Mouse (Mus musculus) small intestine, adult 2 months (tissue): ENCODE results near the gene Sclt1. TPM values are rescaled to one million over a fixed set of nuclear protein-coding genes. Genes with fewer than 3 reads are reported as not detected.
A peak's percentile ranks its signal among the peaks of the same experiment; 100 is the strongest.

Experiments used
- H3K27ac ChIP-seq: fragments of 200-500 bp; 2 replicates; pipeline ENCODE4 v1.5.1; 2012; ENCODE audit warnings: low read depth, low read length, control low read depth, inconsistent platforms; ENCODE audit not compliant: insufficient read depth
- H3K27me3 ChIP-seq: fragments of 200-500 bp; 2 replicates; pipeline ENCODE4 v1.6.1; 2012; ENCODE audit warnings: mild to moderate bottlenecking, moderate library complexity, low read length, inconsistent platforms; ENCODE audit not compliant: control insufficient read depth, insufficient read depth
- H3K36me3 ChIP-seq: fragments of 200-500 bp; 2 replicates; pipeline ENCODE4 v1.6.1; 2012; ENCODE audit warnings: mild to moderate bottlenecking, low read length, control low read depth, inconsistent platforms; ENCODE audit not compliant: control insufficient read depth, insufficient read depth
- H3K4me1 ChIP-seq: fragments of 200-500 bp; 2 replicates; pipeline ENCODE4 v1.6.1; 2012; ENCODE audit warnings: low read length, inconsistent platforms, mixed read lengths; ENCODE audit not compliant: control insufficient read depth, insufficient read depth, insufficient read length
- H3K4me3 ChIP-seq: fragments of 200-500 bp; 2 replicates; pipeline ENCODE4 v1.5.1; 2012; ENCODE audit warnings: low read depth, mild to moderate bottlenecking, control low read depth, inconsistent platforms, low read length, moderate library complexity
- CTCF ChIP-seq: fragments of 200-500 bp; IDR thresholded peaks from 2 replicates; pipeline ENCODE4 v1.5.1; 2012; ENCODE audit warnings: low read depth, mild to moderate bottlenecking, control low read depth, inconsistent platforms, low read length, moderate library complexity, mixed read lengths; ENCODE audit not compliant: insufficient replicate concordance, insufficient read length; ENCODE audit errors: extremely low read depth
- POLR2A ChIP-seq: fragments of 200-500 bp; IDR thresholded peaks from 2 replicates; pipeline ENCODE4 v1.6.1; 2012; ENCODE audit warnings: low read depth, mild to moderate bottlenecking, control low read depth, inconsistent platforms, low read length, moderate library complexity
- WGBS: fragments of 180-500 bp; shearing (Covaris S2); methylation state at CpG from one replicate; pipeline ENCODE4 v1.1.7; 2018; 5-methylcytosine and 5-hydroxymethylcytosine counted together
- polyA plus RNA-seq: library from polyadenylated mRNA; depleted of rRNA; stranded (reverse); fragments of >200 nt; gene quantifications from 2 replicates; pipeline ENCODE4 v1.2.3, GENCODE M21; 2012

Sclt1 gene
- polyA plus RNA-seq, 1 experiment: 3.0 TPM

DNA sequence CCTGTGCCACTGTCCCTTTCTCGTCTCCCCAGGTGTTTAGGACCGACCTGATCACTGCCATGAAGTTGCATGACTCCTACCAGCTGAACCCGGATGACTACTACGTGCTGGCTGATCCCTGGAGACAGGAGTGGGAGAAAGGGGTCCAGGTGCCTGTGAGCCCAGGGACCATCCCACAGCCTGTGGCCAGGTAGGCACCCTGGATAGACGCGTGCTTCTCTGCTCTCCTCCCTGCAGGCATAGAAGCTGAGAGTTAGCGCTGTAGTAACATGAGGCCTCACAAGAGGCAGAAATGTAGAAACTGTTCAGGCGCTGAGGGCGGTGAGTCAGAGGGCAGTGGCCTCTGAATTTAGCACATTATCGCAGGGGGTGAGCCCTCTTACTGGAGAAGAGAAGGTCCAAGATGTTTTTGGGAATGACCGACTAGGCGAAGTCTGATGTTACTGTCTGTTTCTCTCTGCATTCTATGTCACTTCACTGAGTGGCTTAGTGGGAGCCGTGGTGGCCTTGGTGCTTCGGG is 150.6 kb downstream of the Sclt1 start:
- H3K27ac ChIP-seq: no peak overlapping the region
- 94% methylated on average over 14 of the region's 14 CpGs for WGBS
- H3K4me3 ChIP-seq: no peak overlapping the region
- H3K4me1 ChIP-seq: peaks cover 52% of the 10 kb centered on the region
- H3K27me3 ChIP-seq: no peaks in the 10 kb centered on the region
- peaks cover 28% of the 10 kb centered on the region for H3K36me3 ChIP-seq
- TF ChIP-seq CTCF (no peak), POLR2A (no peak)

DNA sequence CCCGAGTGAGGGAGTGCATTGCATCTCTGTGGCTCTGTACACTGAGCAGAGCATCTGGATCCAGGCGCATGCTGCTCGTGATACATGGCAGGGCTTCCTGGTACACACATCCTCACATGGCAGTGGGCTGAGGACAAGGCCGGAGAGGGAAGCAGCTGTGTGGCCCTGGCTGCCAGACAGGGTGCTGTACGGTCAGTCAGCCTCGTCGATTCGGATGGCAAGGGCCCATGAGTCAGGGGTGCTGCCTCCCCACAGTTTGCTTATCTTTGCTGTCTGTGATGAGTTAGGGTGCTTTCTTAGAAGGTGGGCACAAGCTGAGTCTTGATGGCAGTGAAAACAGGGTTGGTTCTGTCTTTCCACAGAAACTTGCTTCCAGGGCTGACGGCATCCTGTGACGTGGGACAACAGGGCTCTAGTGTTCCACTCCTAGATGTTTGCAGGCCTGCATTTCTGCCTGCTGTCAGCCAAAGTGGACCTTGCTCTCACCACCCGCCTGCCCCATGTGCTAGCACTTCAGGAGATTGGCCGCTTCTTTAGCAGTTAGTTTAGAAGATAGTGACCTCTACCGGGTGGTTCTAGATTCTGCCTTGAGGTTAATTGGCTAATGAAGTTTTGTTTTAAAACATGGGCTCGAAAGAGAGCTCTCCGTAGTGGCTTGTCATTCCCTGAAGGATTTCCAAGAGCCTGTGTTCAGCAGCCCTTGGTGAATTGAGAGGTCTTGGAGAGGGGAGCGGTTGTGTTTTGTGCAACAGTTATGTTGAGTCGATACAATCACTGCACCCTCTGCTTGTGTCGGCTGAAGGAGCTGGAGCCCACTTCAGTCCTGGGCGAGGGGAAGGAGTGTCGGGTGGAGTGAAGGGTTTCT is 151.4 kb downstream of the Sclt1 start:
- peaks cover 54% of the 10 kb centered on the region for H3K4me1 ChIP-seq
- H3K27me3 ChIP-seq: no peaks in the 10 kb centered on the region
- TF ChIP-seq POLR2A: no peak
- peak; percentile 53; the same call in 1 of the 2 replicates for TF ChIP-seq CTCF
- 50% methylated on average over 20 of the region's 20 CpGs for WGBS
- peaks cover 24% of the 10 kb centered on the region for H3K36me3 ChIP-seq
- no peak overlapping the region for H3K4me3 ChIP-seq
- H3K27ac ChIP-seq: peak overlapping the region; percentile 71

DNA sequence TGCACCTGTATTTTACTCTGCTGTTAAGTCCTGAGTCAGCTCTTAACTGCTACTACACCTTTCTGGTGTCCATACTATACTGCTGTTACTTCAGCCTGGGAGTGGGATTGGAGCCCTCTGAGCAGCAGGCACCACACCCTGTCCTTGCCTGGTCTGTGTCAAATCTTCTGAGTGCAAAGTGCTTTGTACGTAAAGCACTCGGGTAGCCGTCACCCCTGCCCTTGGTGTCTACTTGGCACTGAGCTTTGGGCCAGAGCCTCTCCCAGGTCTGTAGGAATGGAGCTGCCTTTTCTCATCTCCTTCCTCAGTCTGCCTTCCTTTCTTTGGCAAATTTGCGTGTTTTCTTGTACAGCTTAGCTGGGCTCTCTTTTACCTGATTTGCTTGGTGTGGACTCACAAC is 152.3 kb downstream of the Sclt1 start:
- Histone ChIP-seq H3K36me3 (peaks cover 21% of the 10 kb centered on the region), H3K27me3 (no peaks in the 10 kb centered on the region), H3K27ac (peak overlapping the region; percentile 71), H3K4me3 (no peak overlapping the region), H3K4me1 (peaks cover 51% of the 10 kb centered on the region)
- TF ChIP-seq CTCF (no peak), POLR2A (no peak)
- WGBS: 50% methylated on average over 4 of the region's 4 CpGs

DNA sequence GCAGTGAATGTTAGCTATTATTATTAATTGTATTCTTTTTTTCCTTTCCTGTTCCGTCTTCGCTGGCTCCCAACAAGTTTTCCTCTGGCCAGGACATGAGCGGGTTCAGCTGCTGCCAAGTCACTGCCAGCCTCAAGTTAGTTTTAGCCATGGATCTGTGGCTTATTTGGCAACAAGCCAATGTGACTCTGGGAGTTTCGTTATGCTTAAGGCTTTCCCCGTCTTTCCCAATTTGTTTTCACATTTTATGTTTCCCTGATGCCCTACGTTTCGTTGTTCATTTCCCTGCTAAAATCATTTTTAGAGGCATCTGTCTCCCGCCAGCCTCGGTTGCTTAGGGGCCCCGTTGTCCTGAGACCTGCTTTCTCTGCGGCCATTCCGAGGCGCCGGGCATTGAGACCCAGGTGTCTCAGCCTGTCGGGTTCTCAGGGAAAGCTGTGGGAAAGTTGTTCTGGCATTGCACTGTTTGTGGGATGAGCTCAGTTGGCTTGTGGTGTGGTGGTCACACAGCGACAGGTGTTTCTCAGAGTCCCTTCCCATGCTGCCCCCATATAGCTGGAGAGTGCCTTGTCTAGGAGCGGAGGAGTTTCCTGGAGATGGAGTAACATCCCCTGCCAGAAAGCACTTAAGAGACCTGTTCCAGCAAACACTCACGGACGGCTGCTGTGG is 152.9 kb downstream of the Sclt1 start:
- TF ChIP-seq POLR2A: no peak
- no peak for TF ChIP-seq CTCF
- Histone ChIP-seq H3K36me3 (peaks cover 21% of the 10 kb centered on the region), H3K4me3 (no peak overlapping the region), H3K27me3 (no peaks in the 10 kb centered on the region), H3K4me1 (peaks cover 49% of the 10 kb centered on the region), H3K27ac (peak overlapping the region; percentile 76)
- WGBS: 66% methylated on average over 19 of the region's 19 CpGs

DNA sequence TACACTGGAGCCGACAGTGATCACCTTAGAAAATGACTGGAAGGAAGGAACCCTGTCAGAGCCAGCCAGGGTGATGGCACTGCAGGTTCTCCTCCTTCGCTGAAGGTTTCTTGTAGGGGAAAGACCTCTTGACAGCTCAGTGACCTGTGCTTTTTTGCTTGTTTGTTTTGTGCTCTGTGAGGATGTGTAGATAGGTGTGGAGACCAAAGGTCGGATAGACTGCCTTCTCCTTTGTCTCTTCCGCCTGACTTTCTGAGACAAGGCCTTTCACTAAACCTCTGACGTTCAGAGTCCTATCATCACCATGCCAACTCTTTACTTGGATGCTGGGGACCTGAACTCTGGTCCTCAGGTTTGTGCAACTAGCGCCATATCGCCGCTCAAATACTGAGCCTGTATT is 153.8 kb downstream of the Sclt1 start:
- H3K36me3 ChIP-seq: peaks cover 17% of the 10 kb centered on the region; the same call in 1 of the 2 replicates
- 34% methylated on average over 8 of the region's 8 CpGs for WGBS
- H3K4me1 ChIP-seq: peaks cover 43% of the 10 kb centered on the region
- TF ChIP-seq POLR2A: no peak
- no peak for TF ChIP-seq CTCF
- H3K27me3 ChIP-seq: no peaks in the 10 kb centered on the region
- peak overlapping the region; percentile 84 for H3K27ac ChIP-seq
- peak overlapping the region; percentile 29 for H3K4me3 ChIP-seq

DNA sequence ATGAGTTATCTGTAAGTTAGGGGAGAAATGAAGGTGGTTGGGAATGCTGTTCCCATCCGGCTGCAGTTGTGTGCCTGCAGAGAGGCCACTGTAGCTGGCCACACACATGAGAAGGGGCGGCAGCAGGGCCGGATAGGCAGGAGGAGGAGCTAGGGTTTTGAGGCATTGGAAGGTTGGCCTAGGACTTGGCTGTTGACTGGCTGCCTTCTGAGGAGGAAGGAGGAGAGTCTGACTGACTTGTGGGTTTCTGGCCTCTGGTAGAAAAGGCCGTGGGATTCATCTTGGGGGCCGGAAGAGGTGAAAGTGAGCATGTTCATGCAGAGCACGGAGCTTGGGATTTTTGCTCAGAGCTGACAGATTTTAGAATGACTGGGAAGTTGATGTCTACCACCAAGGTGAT is 154.7 kb downstream of the Sclt1 start:
- WGBS: 24% methylated on average over 6 of the region's 6 CpGs
- peaks cover 49% of the 10 kb centered on the region for H3K4me1 ChIP-seq
- H3K27ac ChIP-seq: peak overlapping the region; percentile 84

DNA sequence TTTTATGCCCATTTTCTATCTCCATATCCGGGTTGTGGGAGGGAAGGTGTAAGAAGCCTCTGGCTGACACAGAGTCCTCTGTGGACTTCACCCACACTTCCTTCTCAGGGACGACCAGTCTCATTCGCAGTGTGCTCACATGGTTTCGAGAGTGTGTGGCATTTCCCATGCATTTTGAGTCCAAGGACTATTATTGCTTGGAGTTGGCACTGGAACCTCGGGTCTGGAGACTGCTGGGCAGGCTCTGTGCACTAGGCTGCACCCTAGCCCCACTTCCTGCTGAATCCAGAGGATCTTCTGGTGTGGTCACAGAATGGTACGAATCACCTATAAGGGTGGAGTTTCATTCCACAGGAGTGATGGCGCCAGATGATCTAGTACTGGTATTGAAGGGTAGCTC is 155.4 kb downstream of the Sclt1 start:
- TF ChIP-seq POLR2A (0 out of 2 replicates have a peak, but pooled peaks have one; percentile 11), CTCF (no peak)
- 19% methylated on average over 7 of the region's 7 CpGs for WGBS
- H3K27me3 ChIP-seq: no peaks in the 10 kb centered on the region
- no peak overlapping the region for H3K4me3 ChIP-seq
- peaks cover 55% of the 10 kb centered on the region for H3K4me1 ChIP-seq
- peak overlapping the region; percentile 84 for H3K27ac ChIP-seq
- peaks cover 11% of the 10 kb centered on the region; the same call in 1 of the 2 replicates for H3K36me3 ChIP-seq

More for the DNA sequence above, 154.7 kb downstream of the Sclt1 start:
- H3K36me3 ChIP-seq: peaks cover 13% of the 10 kb centered on the region; the same call in 1 of the 2 replicates
- no peak for TF ChIP-seq POLR2A
- TF ChIP-seq CTCF: no peak
- H3K4me3 ChIP-seq: 0 out of 2 replicates have a peak overlapping the region, but pooled peaks have one; percentile 29
- no peaks in the 10 kb centered on the region for H3K27me3 ChIP-seq
